Mouse (Mus musculus) heart, adult 2 months (tissue): Measurements from ENCODE around the gene Wdr37. TPM values are rescaled to one million over a fixed set of nuclear protein-coding genes. Genes with fewer than 3 reads are reported as not detected.
"Not testable (repeated sequence)": the region's sequence is repeated elsewhere in the genome, so short reads cannot be mapped to it uniquely, and the experiment has no call there.

Experiments
- DNase-seq, 2 experiments: peaks; one replicate each; pipeline ENCODE4 v3.0.0; 2021
- H3K27ac ChIP-seq: fragments of 200-600 bp; 2 replicates; pipeline ENCODE4 v1.8.1; 2022
- H3K27me3 ChIP-seq: fragments of 200-500 bp; 2 replicates; pipeline ENCODE4 v1.6.1; 2012; ENCODE audit warnings: mild to moderate bottlenecking, low read length, inconsistent platforms, mixed read lengths; ENCODE audit not compliant: control insufficient read depth, insufficient read depth
- H3K36me3 ChIP-seq: fragments of 200-500 bp; 2 replicates; pipeline ENCODE4 v1.6.1; 2012; ENCODE audit warnings: low read length, inconsistent platforms; ENCODE audit not compliant: control insufficient read depth, insufficient read depth
- H3K4me1 ChIP-seq: fragments of 200-500 bp; 2 replicates; pipeline ENCODE4 v1.6.1; 2011; ENCODE audit warnings: low read length; ENCODE audit not compliant: control insufficient read depth, insufficient read depth
- H3K4me3 ChIP-seq: fragments of 200-600 bp; 2 replicates; pipeline ENCODE4 v1.8.1; 2022
- H3K79me2 ChIP-seq: fragments of 200-500 bp; replicated peaks from 2 replicates; pipeline ENCODE4 v1.6.1; 2012; ENCODE audit warnings: mild to moderate bottlenecking, inconsistent platforms, low read length, moderate library complexity, mixed read lengths; ENCODE audit not compliant: control insufficient read depth, insufficient read depth
- H3K9ac ChIP-seq: fragments of 200-500 bp; 2 replicates; pipeline ENCODE4 v1.6.1; 2012; ENCODE audit warnings: low read depth, mild to moderate bottlenecking, control low read depth, inconsistent platforms, low read length, mixed read lengths
- CTCF ChIP-seq: fragments of 200-600 bp; IDR thresholded peaks from 2 replicates; pipeline ENCODE4 v1.8.1; 2022; ENCODE audit warnings: antibody characterized with exemption, mild to moderate bottlenecking, moderate library complexity
- EP300 ChIP-seq: fragments of 200-500 bp; IDR thresholded peaks from 2 replicates; pipeline ENCODE4 v1.6.1; 2011; ENCODE audit warnings: low read depth, low read length, control low read depth; ENCODE audit not compliant: insufficient read depth
- POLR2A ChIP-seq: fragments of 200-500 bp; IDR thresholded peaks from 2 replicates; pipeline ENCODE4 v1.6.1; 2011; ENCODE audit warnings: mild to moderate bottlenecking, low read depth, low read length, control low read depth; ENCODE audit not compliant: insufficient read depth
- WGBS: fragments of 180-500 bp; shearing (Covaris S2); methylation state at CpG from one replicate; pipeline ENCODE4 v1.1.7; 2018; 5-methylcytosine and 5-hydroxymethylcytosine counted together
- intact Hi-C: fragments of 180-260 bp; cut with DNase I; formaldehyde crosslinking; loops from one replicate; pipeline ENCODE4 v1.15.1; 2025
- long read RNA-seq: library from polyadenylated mRNA; stranded (forward); transcript quantifications from one replicate; pipeline ENCODE4 v2.0.0, GENCODE M21; 2021
- polyA plus RNA-seq: library from polyadenylated mRNA; depleted of rRNA; stranded (reverse); fragments of >200 nt; gene quantifications from 2 replicates; pipeline ENCODE4 v1.2.3, GENCODE M21; 2012; rRNA removed
- total RNA-seq, 2 experiments: library from RNA; stranded (reverse); gene quantifications; 2 replicates each; pipeline ENCODE4 v1.2.3; 2021

Wdr37 gene
- 10 to 100 TPM; 33.3 to 38.7 TPM for total RNA-seq
- polyA plus RNA-seq = 12.6 and 24.4 TPM in 2 replicates
- long read RNA-seq, full-length matches to known transcripts = 15 of 22 reads
- long read RNA-seq, partial matches to known transcripts = 2 of 22 reads
- long read RNA-seq, other reads (novel, unspliced or antisense) = 5 of 22 reads

DNA sequence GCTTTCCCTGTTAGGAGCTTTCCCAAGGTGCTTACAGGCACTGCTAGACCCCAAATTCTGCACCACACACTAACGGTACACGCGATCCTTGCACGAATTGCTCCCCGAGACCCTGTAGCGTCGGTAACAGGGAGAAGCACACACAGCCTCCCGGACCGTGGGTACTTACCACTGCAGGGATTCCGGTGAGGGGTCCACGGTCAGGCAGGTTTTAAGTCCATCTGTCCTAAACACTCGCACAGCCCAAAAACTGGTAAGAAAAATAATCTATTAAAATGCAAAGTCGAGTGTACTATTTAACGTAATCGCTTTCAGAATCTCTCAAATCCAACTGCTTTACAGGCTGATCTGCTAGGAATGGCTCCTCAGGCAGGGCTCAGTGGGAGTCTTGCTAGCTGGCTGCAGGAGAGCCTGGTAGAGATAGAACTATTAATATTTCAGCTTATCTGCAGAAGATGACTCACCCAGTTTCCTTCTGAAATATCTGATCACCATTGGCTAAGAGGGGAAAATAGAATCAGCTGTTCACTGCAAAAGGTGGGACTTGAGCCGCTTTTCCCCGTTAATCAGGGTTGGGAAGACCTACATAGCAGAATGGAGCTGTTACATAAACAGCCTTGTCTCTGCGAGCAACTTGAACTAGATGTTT lies at the start of gene Wdr37:
Gene Wdr37 (minus strand): TSS at position 596 of the 649 bp plus-strand sequence.
- no peak for TF ChIP-seq POLR2A
- no peak; the same call in 1 of the 2 replicates for TF ChIP-seq CTCF
- no peak; the same call in 1 of the 2 replicates for TF ChIP-seq EP300
- peak within 1 kb of the TSS; percentile 87 for H3K4me3 ChIP-seq
- intact Hi-C loops = loop anchor here (2.0 to 10.0 kb wide), 4 partner anchors 13 to 125 kb away; partner anchors contain the start of genes Gtpbp4 and Idi1
- peaks cover 21% of the 10 kb centered on the region for H3K36me3 ChIP-seq
- WGBS = under 1% methylated on average over 18 of the region's 18 CpGs
- peak within 1 kb of the TSS; percentile 91 for H3K27ac ChIP-seq
- no peaks in the 10 kb centered on the region for H3K27me3 ChIP-seq
- peak within 1 kb of the TSS; percentile 88 for H3K9ac ChIP-seq
- DNase-seq = no peak
- no peaks in the 10 kb centered on the region for H3K79me2 ChIP-seq
- peaks cover 7% of the 10 kb centered on the region for H3K4me1 ChIP-seq

DNA sequence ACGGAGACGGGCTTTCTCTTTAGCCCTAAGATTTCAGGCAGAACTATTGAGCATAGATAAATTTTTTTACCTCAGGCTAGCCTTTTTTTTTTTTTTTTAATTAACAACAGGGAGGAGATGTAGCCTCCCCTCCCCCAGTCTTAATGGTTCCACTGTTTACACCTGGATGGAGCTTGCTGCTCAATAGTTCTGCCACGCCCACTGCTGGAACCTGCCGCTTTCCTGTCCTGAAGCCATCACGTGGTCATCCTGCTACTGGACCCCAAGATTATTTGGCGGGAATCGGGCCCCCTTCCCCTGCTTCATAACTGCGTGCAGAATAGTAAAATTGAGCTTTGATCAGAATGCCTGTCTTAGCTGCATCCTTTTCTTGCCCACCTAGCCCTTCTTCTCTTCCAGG lies 42.2 kb upstream of the Wdr37 start:
- H3K4me3 ChIP-seq, DNase-seq, H3K27ac ChIP-seq, H3K9ac ChIP-seq, H3K79me2 ChIP-seq, H3K27me3 ChIP-seq, H3K4me1 ChIP-seq, intact Hi-C loops, H3K36me3 ChIP-seq: not testable (repeated sequence)
- WGBS = 89% methylated on average over 8 of the region's 8 CpGs

- H3K4me1 ChIP-seq, H3K27me3 ChIP-seq, H3K4me3 ChIP-seq, H3K36me3 ChIP-seq, H3K79me2 ChIP-seq, intact Hi-C loops, H3K27ac ChIP-seq, H3K9ac ChIP-seq, DNase-seq: not testable (repeated sequence)
- WGBS = 85% methylated on average over 2 of the region's 2 CpGs
Measured at GRCm38 (mm10) chr13:8905986-8906385, 34.3 kb upstream of the Wdr37 start.

DNA sequence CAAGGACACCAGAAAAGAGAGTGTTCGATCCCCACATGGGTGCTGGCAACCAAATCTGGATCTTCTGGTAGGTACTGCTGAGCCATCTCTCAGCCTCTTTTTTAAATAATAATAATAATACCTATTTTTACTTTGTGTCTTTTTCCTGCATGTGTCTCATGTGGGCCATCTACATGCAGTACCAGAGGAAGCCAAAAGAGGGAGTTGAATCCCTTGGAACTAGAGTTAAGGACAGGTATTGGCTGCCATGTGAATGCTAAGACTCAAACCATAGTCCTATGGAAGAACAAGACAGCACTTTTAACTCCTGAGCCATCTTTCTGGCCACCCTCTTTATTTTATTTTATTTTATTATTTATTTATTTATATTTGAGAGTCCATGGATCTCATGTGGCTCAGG lies 16.9 kb upstream of the Wdr37 start:
- 98% methylated on average over 1 of the region's 1 CpGs for WGBS
- Histone ChIP-seq H3K79me2 (no peaks in the 10 kb centered on the region), H3K36me3 (no peaks in the 10 kb centered on the region), H3K4me1 (no peaks in the 10 kb centered on the region), H3K27ac (no peak overlapping the region), H3K4me3 (no peak overlapping the region), H3K27me3 (no peaks in the 10 kb centered on the region), H3K9ac (no peak overlapping the region)
- no peak for DNase-seq
- intact Hi-C loops = loop anchor here (5.0 kb wide), 1 partner anchor 204 kb away; the partner anchor contains the start of gene Larp4b
- TF ChIP-seq CTCF (peak; percentile 61), EP300 (no peak)

GRCm38 (mm10) chr13:8886185-8886560 lies 14.5 kb upstream of the Wdr37 start:
- Histone ChIP-seq H3K4me1 (no peaks in the 10 kb centered on the region), H3K27ac (peak overlapping the region; percentile 87), H3K9ac (peak overlapping the region; percentile 62), H3K79me2 (no peaks in the 10 kb centered on the region), H3K27me3 (no peaks in the 10 kb centered on the region), H3K36me3 (no peaks in the 10 kb centered on the region), H3K4me3 (peak overlapping the region; percentile 69)
- no peak for DNase-seq
- WGBS = 3% methylated on average over 9 of the region's 9 CpGs
- TF ChIP-seq POLR2A (no peak), CTCF (no peak), EP300 (no peak)
- intact Hi-C loops = loop anchor here (5.0 kb wide), 1 partner anchor 206 kb away; the partner anchor contains the start of gene Larp4b

DNA sequence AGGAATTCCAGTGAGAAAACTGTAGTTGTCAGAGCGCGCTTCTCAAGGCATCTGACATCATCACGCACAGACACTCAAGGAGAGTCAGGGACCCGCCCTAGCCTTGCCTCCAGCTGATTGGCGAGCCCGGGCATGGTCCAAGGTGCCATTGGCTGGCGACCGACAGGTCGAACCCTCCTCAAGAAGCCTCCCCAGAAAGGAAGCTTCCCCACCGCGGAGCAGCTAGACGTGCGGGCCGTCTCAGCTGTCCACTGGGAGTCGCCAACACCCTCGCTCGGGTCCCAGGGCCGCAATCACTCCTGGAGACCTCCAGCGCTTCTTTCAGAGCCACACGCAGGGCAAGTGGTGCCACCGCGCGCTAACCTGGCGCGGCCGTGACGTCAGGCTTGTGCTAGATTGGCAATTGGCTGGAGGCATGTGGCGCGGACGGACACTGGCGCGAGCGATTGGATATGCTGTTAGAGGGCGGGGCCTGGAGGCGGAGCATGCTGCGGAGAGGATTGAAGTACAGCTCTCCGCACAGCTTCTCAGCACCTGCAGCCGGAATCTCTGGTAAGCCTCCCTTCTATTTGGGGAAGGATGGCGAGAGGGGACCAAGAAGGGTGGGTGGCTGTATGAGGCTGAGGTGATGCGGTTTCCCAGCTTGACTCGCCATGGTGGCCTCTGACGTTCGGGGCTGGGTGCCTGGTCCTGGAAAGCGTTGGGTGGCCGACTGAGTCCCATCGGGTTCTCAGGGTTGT lies 13.9 kb upstream of the Wdr37 start, which contains the start of gene Idi1:
Gene Idi1 (plus strand): TSS at position 57 of the 740 bp plus-strand sequence.
- Histone ChIP-seq H3K4me1 (no peaks in the 10 kb centered on the region), H3K36me3 (no peaks in the 10 kb centered on the region), H3K79me2 (no peaks in the 10 kb centered on the region), H3K4me3 (peak within 1 kb of the TSS; percentile 69), H3K27ac (peak within 1 kb of the TSS; percentile 87), H3K9ac (peak within 1 kb of the TSS; percentile 78), H3K27me3 (no peaks in the 10 kb centered on the region)
- WGBS = under 1% methylated on average over 46 of the region's 46 CpGs
- TF ChIP-seq CTCF (peak; percentile 31), POLR2A (peak; percentile 49), EP300 (0 out of 2 replicates have a peak, but pooled peaks have one; percentile 26)
- intact Hi-C loops = loop anchor here (2.0 to 5.0 kb wide), 4 partner anchors 15 to 207 kb away; partner anchors contain the start of genes Larp4b and Wdr37
- peak; percentile 96 to 97 for DNase-seq

DNA sequence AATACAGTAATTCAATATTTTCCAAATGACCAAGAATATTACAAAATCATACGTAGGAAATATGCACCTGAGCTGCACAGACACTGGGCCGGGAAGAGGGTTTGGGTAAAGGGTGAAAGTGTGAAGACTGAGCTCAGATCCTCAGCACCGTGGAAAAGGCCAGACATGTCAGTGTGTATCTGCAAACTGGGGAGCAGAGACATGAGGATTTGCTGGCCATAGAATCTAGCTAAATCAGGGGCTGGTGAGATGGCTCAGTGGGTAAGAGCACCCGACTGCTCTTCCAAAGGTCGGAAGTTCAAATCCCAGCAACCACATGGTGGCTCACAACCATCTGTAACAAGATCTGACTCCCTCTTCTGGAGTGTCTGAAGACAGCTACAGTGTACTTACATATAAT lies 12.2 kb upstream of the Wdr37 start:
- 78% methylated on average over 5 of the region's 5 CpGs for WGBS

More for the DNA sequence above, 12.2 kb upstream of the Wdr37 start:
- not testable (repeated sequence) for H3K36me3 ChIP-seq, H3K4me1 ChIP-seq, H3K27me3 ChIP-seq, H3K4me3 ChIP-seq, H3K27ac ChIP-seq, H3K79me2 ChIP-seq, H3K9ac ChIP-seq, DNase-seq
- intact Hi-C loops = loop anchor here (2.0 kb wide), 3 partner anchors 13 to 109 kb away; partner anchors contain the start of gene Wdr37
